Comparison of ENCODE assay signal across 19 mouse cellular contexts in genomic region chr12:82865686-82866085, GRCm38 (mm10).
A peak's percentile ranks its signal among the peaks of the same experiment; 100 is the strongest.
DNase-seq lines count a peak whose midpoint lies in the region; ATAC-seq and TF ChIP-seq lines count a peak whose summit lies in the region.
"Had no signal": no experiment of that assay in that cellular context is flagged by ENCODE, and none has a peak within 500 bp of the region (broad histone marks: within the 10 kb centered on the region; RNA-seq: fewer than 3 reads in every experiment).

No protein-coding gene starts in this region.

- H3K27ac ChIP-seq in left cerebral cortex, adult 2 months = peak overlapping the region; percentile 45
- H3K27ac ChIP-seq: embryonic facial prominence, embryonic 10.5 days; embryonic facial prominence, embryonic 12.5 days; forebrain, embryonic 10.5 days; forebrain, embryonic 12.5 days had no signal

- intact Hi-C loops in left cerebral cortex, adult 2 months (cut with DNase I) = no loop called here
- intact Hi-C loops in left cerebral cortex, postnatal 14 days (cut with DNase I) = no loop called here

- no peak for DNase-seq in left cerebral cortex, adult 2 months (ENCODE audit: extremely low spot score in 1 of 2, low spot score in 2 of 2)
- no peak for DNase-seq in left cerebral cortex, postnatal 14 days (ENCODE audit: low spot score in 2 of 2)
- peak; percentile 24 for DNase-seq in right cerebral cortex, adult 18-20 months
- DNase-seq in right cerebral cortex, postnatal 25 days = no peak
- DNase-seq: adrenal gland, adult 2 months; adrenal gland, postnatal 10 days; adrenal gland, postnatal 25 days; cerebellum, adult 11-12 months; cerebellum, adult 2 months; cerebellum, adult 9-10 months; cerebellum, postnatal 10 days; cerebellum, postnatal 25 days had no signal

- ATAC-seq in erythroid progenitor cell, adult 5-6 weeks (replicated peaks; ENCODE audit: low FRiP score, poor library complexity, severe bottlenecking) = no peak
- ATAC-seq: forebrain, embryonic 14.5 days; forebrain, embryonic 16.5 days had no signal

- TF ChIP-seq CTCF in left cerebral cortex, adult 2 months (IDR thresholded peaks at IDR 0.05) = no peak

- H3K4me3 ChIP-seq in left cerebral cortex, adult 2 months = no peak overlapping the region
- H3K4me3 ChIP-seq: embryonic facial prominence, embryonic 10.5 days; embryonic facial prominence, embryonic 12.5 days; forebrain, embryonic 10.5 days; forebrain, embryonic 12.5 days had no signal
